Mouse (Mus musculus): ENCODE measurements around the gene Gm14085. TPM values are rescaled to one million over a fixed set of nuclear protein-coding genes. Genes with fewer than 3 reads are reported as not detected.
A peak's percentile ranks its signal among the peaks of the same experiment; 100 is the strongest.

Gm14085 gene
- total and polyA plus RNA-seq, 2 experiments from 2014 or later: not detected

DNA sequence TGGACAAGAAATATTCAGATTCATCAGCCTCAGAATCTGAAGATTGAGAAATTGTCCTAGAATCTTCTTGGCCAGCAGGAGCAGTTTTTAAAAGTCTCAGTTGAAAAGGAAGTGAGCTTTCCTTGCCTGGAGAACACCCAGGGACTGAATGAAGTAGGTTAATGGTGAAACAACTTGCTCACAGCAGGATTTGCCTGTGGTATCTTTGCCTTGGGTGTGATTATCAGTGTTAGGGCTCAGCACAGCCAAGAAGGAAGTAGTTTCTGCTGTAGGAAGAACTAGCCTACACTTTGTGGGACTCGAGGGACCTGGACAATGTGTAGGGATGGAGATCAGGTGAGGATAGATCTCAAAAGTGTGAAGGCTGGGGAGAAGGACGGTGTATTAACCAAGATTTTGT is 49.9 kb downstream of the Gm14085 start:
- DNase-seq (ENCODE audit: low spot score) (no peak), ATAC-seq (no peak)
- Histone ChIP-seq H3K4me1 (ENCODE audit: insufficient read depth, low read length) (no peaks in the 10 kb centered on the region; the same call in 1 of the 2 replicates), H3K36me3 (ENCODE audit: insufficient read depth, low read length) (no peaks in the 10 kb centered on the region), H3K27ac (no peak overlapping the region), H3K9me3 (ENCODE audit: low read length) (no peaks in the 10 kb centered on the region), H3K27me3 (ENCODE audit: insufficient read depth, low read length) (no peaks in the 10 kb centered on the region), H3K4me2 (ENCODE audit: low read depth, low read length) (no peak overlapping the region), H3K9ac (replicated peaks; ENCODE audit: low read length) (no peak overlapping the region), H3K4me3 (ENCODE audit: low read length) (no peak overlapping the region)
- WGBS: 86% methylated on average over 2 of the region's 2 CpGs
- TF ChIP-seq CTCF (IDR thresholded peaks at IDR 0.05; ENCODE audit: low read depth): no peak

- no peak overlapping the region for H3K27ac ChIP-seq
- H3K9ac ChIP-seq (replicated peaks; ENCODE audit: low read length): no peak overlapping the region
- DNase-seq (ENCODE audit: low spot score): peak; percentile 74
- ATAC-seq: no peak
- no peaks in the 10 kb centered on the region for H3K9me3 ChIP-seq (ENCODE audit: low read length)
- H3K4me2 ChIP-seq (ENCODE audit: low read depth, low read length): no peak overlapping the region
- no peaks in the 10 kb centered on the region for H3K27me3 ChIP-seq (ENCODE audit: insufficient read depth, low read length)
- no peak overlapping the region for H3K4me3 ChIP-seq (ENCODE audit: low read length)
- H3K36me3 ChIP-seq (ENCODE audit: insufficient read depth, low read length): no peaks in the 10 kb centered on the region
- WGBS: 22% methylated on average over 2 of the region's 2 CpGs
- TF ChIP-seq CTCF (IDR thresholded peaks at IDR 0.05; ENCODE audit: low read depth): peak; percentile 69
- H3K4me1 ChIP-seq (ENCODE audit: insufficient read depth, low read length): no peaks in the 10 kb centered on the region
Observed at GRCm38 (mm10) chr2:122558317-122558716, 73.6 kb downstream of the Gm14085 start.

DNA sequence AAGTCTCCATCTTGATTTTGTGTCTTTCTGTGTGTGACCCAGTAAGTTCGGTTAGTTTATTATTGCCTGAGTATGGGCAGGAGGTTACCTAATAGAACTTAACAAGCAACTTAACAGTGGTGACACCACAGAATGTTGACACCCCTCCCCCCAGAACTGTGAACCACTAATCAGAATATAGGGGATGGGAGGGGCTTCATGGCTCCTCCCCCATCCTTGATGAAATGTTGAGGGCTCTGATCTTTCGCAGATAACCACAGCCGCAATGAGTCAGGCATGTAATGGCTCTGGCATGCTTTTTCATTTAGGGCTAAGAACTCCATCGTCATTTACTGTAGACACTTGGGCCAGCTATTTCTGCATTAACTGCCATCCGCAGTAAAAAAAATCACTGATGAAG is 76.5 kb downstream of the Gm14085 start:
- TF ChIP-seq CTCF (IDR thresholded peaks at IDR 0.05; ENCODE audit: low read depth): no peak
- Histone ChIP-seq H3K27me3 (ENCODE audit: insufficient read depth, low read length) (no peaks in the 10 kb centered on the region), H3K9ac (replicated peaks; ENCODE audit: low read length) (no peak overlapping the region), H3K4me3 (ENCODE audit: low read length) (no peak overlapping the region), H3K36me3 (ENCODE audit: insufficient read depth, low read length) (no peaks in the 10 kb centered on the region), H3K9me3 (ENCODE audit: low read length) (no peaks in the 10 kb centered on the region), H3K4me1 (ENCODE audit: insufficient read depth, low read length) (no peaks in the 10 kb centered on the region), H3K27ac (no peak overlapping the region), H3K4me2 (ENCODE audit: low read depth, low read length) (no peak overlapping the region)
- 96% methylated on average over 5 of the region's 5 CpGs for WGBS
- DNase-seq (ENCODE audit: low spot score): no peak
- ATAC-seq: no peak

GRCm38 (mm10) chr2:122562251-122562650 is 77.5 kb downstream of the Gm14085 start:
- H3K9ac ChIP-seq (replicated peaks; ENCODE audit: low read length): no peak overlapping the region
- H3K9me3 ChIP-seq (ENCODE audit: low read length): no peaks in the 10 kb centered on the region
- no peak for TF ChIP-seq CTCF (IDR thresholded peaks at IDR 0.05; ENCODE audit: low read depth)
- DNase-seq (ENCODE audit: low spot score): no peak
- WGBS: 92% methylated on average over 1 of the region's 1 CpGs
- H3K4me1 ChIP-seq (ENCODE audit: insufficient read depth, low read length): no peaks in the 10 kb centered on the region
- no peaks in the 10 kb centered on the region for H3K36me3 ChIP-seq (ENCODE audit: insufficient read depth, low read length)
- H3K4me2 ChIP-seq (ENCODE audit: low read depth, low read length): no peak overlapping the region
- no peak for ATAC-seq
- no peaks in the 10 kb centered on the region for H3K27me3 ChIP-seq (ENCODE audit: insufficient read depth, low read length)
- H3K27ac ChIP-seq: no peak overlapping the region
- no peak overlapping the region for H3K4me3 ChIP-seq (ENCODE audit: low read length)

DNA sequence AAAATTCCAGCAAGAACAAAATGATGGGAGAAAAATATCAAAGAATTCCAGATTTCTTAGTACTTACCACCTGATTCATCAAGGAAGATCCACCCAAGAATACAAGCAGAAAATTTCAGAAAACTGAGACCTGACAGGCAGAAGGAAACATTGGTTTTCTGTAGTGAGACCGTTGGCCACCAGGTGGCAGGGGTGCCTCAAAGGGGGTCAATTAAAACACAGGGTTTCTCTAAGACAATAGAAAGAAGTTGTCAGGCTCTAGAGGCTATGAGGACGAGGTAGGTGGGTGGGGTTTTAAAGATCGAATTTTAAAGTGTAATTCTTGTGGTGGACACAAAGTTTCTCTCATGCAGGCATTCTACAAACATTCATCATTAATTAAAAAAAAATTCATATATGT is 84.7 kb downstream of the Gm14085 start:
- DNase-seq (ENCODE audit: low spot score) (peak; percentile 55), ATAC-seq (0 out of 2 replicates have a peak, but pooled peaks have one; percentile 45)
- Histone ChIP-seq H3K4me1 (ENCODE audit: insufficient read depth, low read length) (no peaks in the 10 kb centered on the region), H3K9me3 (ENCODE audit: low read length) (no peaks in the 10 kb centered on the region), H3K27me3 (ENCODE audit: insufficient read depth, low read length) (no peaks in the 10 kb centered on the region), H3K4me2 (ENCODE audit: low read depth, low read length) (no peak overlapping the region), H3K4me3 (ENCODE audit: low read length) (no peak overlapping the region), H3K36me3 (ENCODE audit: insufficient read depth, low read length) (no peaks in the 10 kb centered on the region), H3K9ac (replicated peaks; ENCODE audit: low read length) (no peak overlapping the region), H3K27ac (no peak overlapping the region)
- peak; percentile 77 for TF ChIP-seq CTCF (IDR thresholded peaks at IDR 0.05; ENCODE audit: low read depth)
- WGBS: 10% methylated on average over 3 of the region's 3 CpGs

- TF ChIP-seq CTCF (IDR thresholded peaks at IDR 0.05; ENCODE audit: low read depth): no peak
- 86% methylated on average over 4 of the region's 4 CpGs for WGBS
- ATAC-seq (no peak), DNase-seq (ENCODE audit: low spot score) (no peak)
- Histone ChIP-seq H3K27me3 (ENCODE audit: insufficient read depth, low read length) (no peaks in the 10 kb centered on the region), H3K4me1 (ENCODE audit: insufficient read depth, low read length) (no peaks in the 10 kb centered on the region), H3K4me2 (ENCODE audit: low read depth, low read length) (no peak overlapping the region), H3K36me3 (ENCODE audit: insufficient read depth, low read length) (no peaks in the 10 kb centered on the region), H3K9me3 (ENCODE audit: low read length) (no peaks in the 10 kb centered on the region), H3K9ac (replicated peaks; ENCODE audit: low read length) (no peak overlapping the region), H3K4me3 (ENCODE audit: low read length) (no peak overlapping the region), H3K27ac (no peak overlapping the region)
Observed at GRCm38 (mm10) chr2:122570430-122570829, 85.7 kb downstream of the Gm14085 start.

- no peaks in the 10 kb centered on the region for H3K27me3 ChIP-seq (ENCODE audit: insufficient read depth, low read length)
- no peaks in the 10 kb centered on the region for H3K9me3 ChIP-seq (ENCODE audit: low read length)
- no peak overlapping the region for H3K4me2 ChIP-seq (ENCODE audit: low read depth, low read length)
- DNase-seq (ENCODE audit: low spot score) (no peak), ATAC-seq (no peak)
- H3K4me1 ChIP-seq (ENCODE audit: insufficient read depth, low read length): no peaks in the 10 kb centered on the region
- no peak overlapping the region for H3K27ac ChIP-seq
- no peaks in the 10 kb centered on the region for H3K36me3 ChIP-seq (ENCODE audit: insufficient read depth, low read length)
- H3K4me3 ChIP-seq (ENCODE audit: low read length): no peak overlapping the region
- WGBS: 63% methylated on average over 4 of the region's 4 CpGs
- no peak overlapping the region for H3K9ac ChIP-seq (replicated peaks; ENCODE audit: low read length)
- TF ChIP-seq CTCF (IDR thresholded peaks at IDR 0.05; ENCODE audit: low read depth): no peak
Observed at GRCm38 (mm10) chr2:122571326-122571725, 86.6 kb downstream of the Gm14085 start.
